In the genomic region with DNA sequence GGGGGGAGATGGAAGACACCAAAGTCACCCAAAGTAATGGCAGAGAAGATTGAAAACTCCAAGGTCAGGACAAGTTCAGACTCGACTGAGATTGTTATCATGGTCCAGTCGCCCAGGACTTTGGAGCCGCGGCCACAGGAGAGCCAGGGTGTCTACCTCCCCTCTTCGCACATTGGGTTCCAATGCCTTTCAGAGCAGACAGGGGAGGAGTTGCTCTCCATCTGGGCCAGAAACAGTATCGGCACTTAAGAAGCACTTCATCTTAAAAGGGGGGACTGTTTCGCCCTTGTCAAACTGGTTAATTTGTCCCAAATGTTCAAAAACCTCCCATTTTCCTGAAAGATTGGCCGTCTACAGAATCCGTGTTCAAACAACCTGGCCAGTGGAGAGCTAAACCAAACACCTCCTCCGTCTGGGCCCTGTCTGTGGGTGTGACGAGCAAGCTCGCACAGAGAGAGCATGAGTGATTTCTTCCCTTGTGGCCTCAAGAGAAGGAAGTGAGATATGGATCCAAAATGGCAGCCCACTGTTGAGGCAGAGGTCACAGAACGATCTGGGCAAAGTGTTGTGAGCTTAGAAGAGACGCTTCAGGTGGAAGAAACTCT, we compare ENCODE assay signal across 18 mouse cellular contexts.
DNase-seq lines count a peak whose midpoint lies in the region; ATAC-seq and TF ChIP-seq lines count a peak whose summit lies in the region.
"Had no signal": no experiment of that assay in that cellular context is flagged by ENCODE, and none has a peak within 500 bp of the region (broad histone marks: within the 10 kb centered on the region; RNA-seq: fewer than 3 reads in every experiment).

No protein-coding gene starts in this region.

- no peaks in the 10 kb centered on the region for H3K4me1 ChIP-seq in lung, embryonic 15.5 days
- no peaks in the 10 kb centered on the region for H3K4me1 ChIP-seq in lung, postnatal 0 days (ENCODE audit: insufficient read depth, low read depth, low read length)
- H3K4me1 ChIP-seq: embryonic facial prominence, embryonic 15.5 days; forebrain, embryonic 13.5 days; forebrain, embryonic 15.5 days had no signal

- no peak overlapping the region for H3K4me2 ChIP-seq in lung, embryonic 15.5 days
- H3K4me2 ChIP-seq in lung, postnatal 0 days (replicated peaks; ENCODE audit: low read depth, low read length): no peak overlapping the region
- H3K4me2 ChIP-seq: embryonic facial prominence, embryonic 13.5 days; embryonic facial prominence, embryonic 15.5 days; forebrain, embryonic 13.5 days; forebrain, embryonic 15.5 days had no signal

- peak; percentile 57 for DNase-seq in heart, adult 11 months
- DNase-seq in heart, postnatal 14 days: no peak
- no peak for DNase-seq in lung, postnatal 0 days (ENCODE audit: low spot score)
- DNase-seq: adrenal gland, adult 2 months; adrenal gland, postnatal 10 days; adrenal gland, postnatal 25 days; cerebellum, adult 11 months; cerebellum, adult 18-20 months; cerebellum, adult 8-10 months; cerebellum, adult 9-11 months; cerebellum, postnatal 14 days; cerebellum, postnatal 36 days had no signal

- 42% methylated on average over 14 of the region's 14 CpGs for WGBS in lung, embryonic 15.5 days
- WGBS in lung, postnatal 0 days: 43% methylated on average over 14 of the region's 14 CpGs

- intact Hi-C loops in heart, postnatal 14 days (cut with DNase I): no loop called here

- no peaks in the 10 kb centered on the region for H3K27me3 ChIP-seq in lung, embryonic 15.5 days
- H3K27me3 ChIP-seq in lung, postnatal 0 days (replicated peaks; ENCODE audit: insufficient read depth, low read length): no peaks in the 10 kb centered on the region
- H3K27me3 ChIP-seq: embryonic facial prominence, embryonic 13.5 days; embryonic facial prominence, embryonic 15.5 days; forebrain, embryonic 13.5 days; forebrain, embryonic 15.5 days had no signal

- H3K9ac ChIP-seq in lung, embryonic 15.5 days: no peak overlapping the region
- no peak overlapping the region for H3K9ac ChIP-seq in lung, postnatal 0 days (replicated peaks; ENCODE audit: low read depth)
- H3K9ac ChIP-seq: embryonic facial prominence, embryonic 13.5 days; embryonic facial prominence, embryonic 15.5 days; forebrain, embryonic 13.5 days; forebrain, embryonic 15.5 days had no signal

- H3K9me3 ChIP-seq in lung, embryonic 15.5 days: no peaks in the 10 kb centered on the region
- H3K9me3 ChIP-seq in lung, postnatal 0 days (ENCODE audit: low read length): no peaks in the 10 kb centered on the region
- H3K9me3 ChIP-seq: embryonic facial prominence, embryonic 13.5 days; embryonic facial prominence, embryonic 15.5 days; forebrain, embryonic 13.5 days; forebrain, embryonic 15.5 days had no signal

- TF ChIP-seq CTCF in lung, postnatal 0 days (IDR thresholded peaks at IDR 0.05): no peak

- no peak overlapping the region for H3K4me3 ChIP-seq in lung, embryonic 15.5 days
- no peak overlapping the region for H3K4me3 ChIP-seq in lung, postnatal 0 days (ENCODE audit: low read depth, low read length)
- H3K4me3 ChIP-seq: embryonic facial prominence, embryonic 13.5 days; embryonic facial prominence, embryonic 15.5 days; erythroblast, embryonic 14.5 days; forebrain, embryonic 13.5 days; forebrain, embryonic 15.5 days had no signal

- peak overlapping the region; percentile 20 for H3K27ac ChIP-seq in lung, embryonic 15.5 days
- no peak overlapping the region for H3K27ac ChIP-seq in lung, postnatal 0 days (ENCODE audit: low read length)
- H3K27ac ChIP-seq: embryonic facial prominence, embryonic 13.5 days; embryonic facial prominence, embryonic 15.5 days; forebrain, embryonic 13.5 days; forebrain, embryonic 15.5 days had no signal

- H3K36me3 ChIP-seq in lung, embryonic 15.5 days: no peaks in the 10 kb centered on the region
- H3K36me3 ChIP-seq in lung, postnatal 0 days (ENCODE audit: insufficient read depth, low read length): no peaks in the 10 kb centered on the region
- H3K36me3 ChIP-seq: embryonic facial prominence, embryonic 13.5 days; embryonic facial prominence, embryonic 15.5 days; forebrain, embryonic 15.5 days had no signal

- TF ChIP-seq EP300 in lung, postnatal 0 days (IDR thresholded peaks at IDR 0.05): no peak

- no peak for ATAC-seq in lung, embryonic 15.5 days (ENCODE audit: borderline replicate concordance, extremely low read depth, low FRiP score, low TSS enrichment)
- ATAC-seq in lung, postnatal 0 days: no peak
- ATAC-seq: forebrain, embryonic 13.5 days; forebrain, embryonic 15.5 days had no signal
